Mouse (Mus musculus) layer of hippocampus, postnatal 25 days (tissue): ENCODE data around the gene Dmrtb1. TPM values are rescaled to one million over a fixed set of nuclear protein-coding genes. Genes with fewer than 3 reads are reported as not detected.

Experiments used
- microRNA-seq, 2 experiments: library from miRNA; unstranded; fragments of <30 nt; microRNA quantifications; one replicate each; pipeline ENCODE4 v1.2.0; 2021
- total RNA-seq, 2 experiments: library from RNA; stranded (reverse); gene quantifications; 2 replicates each; pipeline ENCODE4 v1.2.3; 2021

The Dmrtb1 gene
- total RNA-seq, 2 experiments from 2014 or later = 0.28 to 0.62 TPM

Small RNAs within 50 kb of the gene (microRNA-seq; reads per million reads assigned to microRNA genes)
- gene Gm25123 = 0 reads per million in 2 experiments

Other genes starting within 250 kb of the Dmrtb1 start
- 1 to 10 TPM in 1 of 2 experiments, under 1 TPM in 1; 0.44 to 1.2 TPM for gene Glis1, start 249.6 kb downstream of the Dmrtb1 start, total RNA-seq
- gene Lrp8, start 118.0 kb upstream of the Dmrtb1 start, total RNA-seq = 100 to 1,000 TPM in 1 of 2 experiments, 10 to 100 TPM in 1; 82.9 to 110 TPM
- 10 to 100 TPM; 37.6 to 41.9 TPM for gene Magoh, start 195.5 kb upstream of the Dmrtb1 start, total RNA-seq
- gene 0610037L13Rik, start 205.6 kb upstream of the Dmrtb1 start, total RNA-seq = 10 to 100 TPM; 64.8 to 71.3 TPM
- gene Cpt2, start 239.4 kb upstream of the Dmrtb1 start, total RNA-seq = 1 to 10 TPM; 6.7 to 7.3 TPM